ENCODE assay signal across 9 mouse cellular contexts in genomic region chr2:47822746-47823271, GRCm38 (mm10).
DNase-seq lines count a peak whose midpoint lies in the region; ATAC-seq lines count a peak whose summit lies in the region.
"Had no signal": no experiment of that assay in that cellular context is flagged by ENCODE, and none has a peak within 500 bp of the region (broad histone marks: within the 10 kb centered on the region; RNA-seq: fewer than 3 reads in every experiment).

No protein-coding gene starts in this region.

- intact Hi-C loops in left cerebral cortex, postnatal 4 days (cut with DNase I), result no loop called here

- DNase-seq in left cerebral cortex, adult 11 months (ENCODE audit: low spot score), result peak; percentile 23
- DNase-seq in left cerebral cortex, postnatal 4 days, result no peak
- DNase-seq in frontal cortex, postnatal 14 days (ENCODE audit: low spot score in 2 of 2), result peak; percentile 7 to 17
- peak; percentile 53 for DNase-seq in layer of hippocampus, adult 9-11 months
- peak; percentile 23 for DNase-seq in right cerebral cortex, postnatal 25 days
- DNase-seq in gastrocnemius, postnatal 10 days, result no peak
- DNase-seq: cerebellum, postnatal 25 days; thymus, postnatal 25 days had no signal

- no peak for ATAC-seq in activated CD4-positive, CD25-positive, alpha-beta regulatory T cell, adult 4 months

Comparison
In these comparisons a context has a peak if more than half of its experiments do, and no peak if none do; other contexts are left out.
1. DNase-seq: peak in left cerebral cortex, adult 11 months (single experiment), frontal cortex, postnatal 14 days (2 of 2), layer of hippocampus, adult 9-11 months (single experiment) and right cerebral cortex, postnatal 25 days (single experiment); none in left cerebral cortex, postnatal 4 days (single experiment) and gastrocnemius, postnatal 10 days (single experiment).